Mouse (Mus musculus) activated CD4-positive, CD25-positive, alpha-beta regulatory T cell, adult 4 months (primary cell): ENCODE measurements around the gene Phf21b. TPM values are rescaled to one million over a fixed set of nuclear protein-coding genes. Genes with fewer than 3 reads are reported as not detected.
"Not testable (repeated sequence)": the region's sequence is repeated elsewhere in the genome, so short reads cannot be mapped to it uniquely, and the experiment has no call there.

Experiments used
- ATAC-seq: one replicate; pipeline ENCODE4 v1.8.0; 2017
- polyA plus RNA-seq, 2 experiments: library from polyadenylated mRNA; unstranded; fragments of 100-300 nt; shearing (Covaris generic); gene quantifications; one replicate each; pipeline ENCODE4 v1.2.1; 2017

The Phf21b gene
- polyA plus RNA-seq, 2 experiments from 2014 or later = 1.1 to 1.4 TPM

DNA sequence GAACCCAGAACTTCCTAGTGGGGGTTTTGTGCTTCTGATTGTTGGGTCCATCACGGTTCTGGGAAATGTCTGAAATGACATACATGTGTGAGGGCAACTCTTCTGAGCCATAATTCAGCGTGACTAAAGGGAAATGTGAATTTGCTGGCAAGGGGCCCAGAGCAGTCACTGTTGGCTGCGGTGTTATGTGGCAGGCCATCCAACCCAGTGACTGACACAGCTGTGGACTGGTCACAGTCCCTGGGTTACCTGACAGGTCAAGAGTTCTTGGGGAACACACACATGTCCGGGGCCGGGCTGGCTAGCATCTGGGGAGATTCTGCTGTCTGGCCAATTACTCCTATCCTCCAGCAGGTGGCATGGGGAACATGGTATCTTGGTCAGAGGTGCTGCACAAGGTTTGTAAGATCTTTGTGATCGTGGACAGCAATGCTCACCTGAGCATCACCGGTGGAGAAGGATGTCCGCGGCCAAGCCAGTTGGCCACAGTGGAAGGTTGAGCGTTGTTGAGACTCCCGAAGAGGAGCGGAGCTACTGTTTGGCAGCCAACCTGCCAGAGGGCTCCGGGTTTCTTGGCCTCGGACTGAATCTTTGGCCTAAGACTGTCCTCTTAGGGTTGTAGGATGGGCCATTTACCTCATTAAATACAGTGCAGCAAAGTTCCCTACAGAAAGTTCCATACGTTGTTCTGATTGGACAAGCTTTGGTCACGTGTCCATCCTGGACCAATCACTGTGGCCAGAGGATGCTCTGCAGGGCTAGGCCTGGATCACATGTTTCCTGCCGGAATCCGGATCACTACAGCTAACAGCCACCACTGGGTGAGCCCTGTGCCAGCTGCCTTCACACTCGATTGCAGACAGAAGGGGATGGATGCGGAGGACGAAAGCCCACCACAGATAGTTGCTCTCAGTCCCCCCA lies 83.4 kb downstream of the Phf21b start:
- no peak for ATAC-seq

DNA sequence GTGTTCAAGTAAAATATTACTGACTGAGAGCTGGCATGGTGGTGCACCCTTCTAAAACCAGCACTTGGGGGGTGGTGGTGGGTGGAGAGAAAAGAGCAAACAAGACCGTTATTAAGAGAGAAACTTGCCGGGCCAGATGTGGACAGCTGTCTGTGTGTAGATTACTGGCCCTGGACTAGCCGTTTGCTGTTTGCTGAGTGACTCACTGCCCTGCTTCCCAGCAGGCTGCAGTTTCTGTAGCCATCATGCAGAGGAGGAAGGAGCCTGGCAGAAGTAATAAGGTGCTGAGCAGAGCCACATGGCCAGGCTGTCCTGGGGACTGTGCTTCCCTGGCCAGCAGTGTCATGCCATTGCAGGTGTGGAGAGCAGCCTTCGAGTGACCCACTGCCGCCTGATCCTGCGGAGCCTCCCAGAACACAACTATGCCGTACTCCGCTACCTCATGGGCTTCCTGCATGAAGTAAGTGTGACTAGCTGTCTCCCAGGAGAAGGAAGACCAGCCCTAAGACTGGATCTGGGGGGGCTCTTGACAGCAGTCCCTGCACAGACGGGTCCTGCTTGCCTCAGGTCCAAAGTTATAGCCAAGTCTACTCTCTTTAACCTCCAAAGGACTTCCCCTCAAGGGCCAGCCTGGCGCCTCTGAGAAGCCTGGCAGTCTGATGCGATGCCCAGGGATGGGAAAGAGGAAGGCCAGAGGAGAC lies 86.1 kb downstream of the Phf21b start:
- no peak for ATAC-seq

DNA sequence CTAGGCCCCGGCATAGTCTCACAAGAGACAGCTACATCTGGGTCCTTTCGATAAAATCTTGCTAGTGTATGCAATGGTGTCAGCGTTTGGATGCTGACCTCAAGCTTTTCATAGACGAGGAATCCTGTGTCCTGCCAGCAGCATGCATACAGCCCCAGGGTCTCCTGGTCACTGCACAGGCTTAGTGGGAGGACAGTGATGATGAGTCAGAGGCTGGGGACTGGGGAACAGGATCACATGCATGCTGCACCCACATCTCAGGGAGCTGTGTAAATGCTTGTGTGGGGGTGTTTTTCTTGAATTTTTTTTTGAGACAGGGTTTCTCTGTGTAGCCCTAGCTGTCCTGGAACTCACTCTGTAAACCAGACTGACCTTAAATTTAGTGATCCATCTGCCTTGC lies 87.3 kb downstream of the Phf21b start:
- ATAC-seq = not testable (repeated sequence)

DNA sequence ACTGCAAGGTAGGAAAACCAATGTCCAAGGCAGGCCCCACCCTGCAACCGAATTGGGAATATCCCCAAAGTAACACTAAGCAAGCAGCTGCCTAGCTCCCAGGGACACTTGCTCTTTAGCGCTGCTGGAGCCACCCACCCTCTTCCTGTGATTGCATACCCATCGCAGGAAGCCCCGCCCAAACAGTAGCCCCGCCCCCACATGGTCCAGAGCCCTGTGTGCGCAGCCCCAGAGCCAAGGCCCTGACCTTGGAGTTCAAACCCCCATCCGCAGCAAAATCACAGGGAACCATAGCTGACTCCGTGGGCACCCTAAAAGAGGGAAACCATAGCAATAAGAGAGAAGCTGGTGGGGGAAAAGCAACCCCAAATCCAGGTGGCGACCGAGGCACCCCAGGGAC lies 89.2 kb downstream of the Phf21b start:
- no peak for ATAC-seq

DNA sequence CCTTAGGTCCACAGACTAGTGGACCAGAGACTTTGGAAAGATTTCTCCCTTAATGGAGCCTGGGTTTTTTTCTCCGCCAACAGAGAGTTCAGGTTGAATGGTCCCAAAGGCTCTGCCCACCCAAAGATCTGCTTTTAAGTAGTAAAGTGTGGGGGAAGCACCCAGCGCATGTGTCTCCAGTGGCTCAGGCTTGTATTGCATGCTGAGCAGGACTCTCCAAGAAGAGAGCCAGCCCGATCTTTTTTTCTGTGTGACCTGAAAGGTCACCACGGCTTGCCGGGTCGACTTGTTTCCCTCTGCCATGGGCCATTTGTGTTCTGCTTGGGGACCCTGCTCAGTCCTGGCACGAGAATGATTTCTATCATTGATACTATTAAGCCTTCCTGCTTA lies 92.4 kb downstream of the Phf21b start:
- ATAC-seq = no peak

DNA sequence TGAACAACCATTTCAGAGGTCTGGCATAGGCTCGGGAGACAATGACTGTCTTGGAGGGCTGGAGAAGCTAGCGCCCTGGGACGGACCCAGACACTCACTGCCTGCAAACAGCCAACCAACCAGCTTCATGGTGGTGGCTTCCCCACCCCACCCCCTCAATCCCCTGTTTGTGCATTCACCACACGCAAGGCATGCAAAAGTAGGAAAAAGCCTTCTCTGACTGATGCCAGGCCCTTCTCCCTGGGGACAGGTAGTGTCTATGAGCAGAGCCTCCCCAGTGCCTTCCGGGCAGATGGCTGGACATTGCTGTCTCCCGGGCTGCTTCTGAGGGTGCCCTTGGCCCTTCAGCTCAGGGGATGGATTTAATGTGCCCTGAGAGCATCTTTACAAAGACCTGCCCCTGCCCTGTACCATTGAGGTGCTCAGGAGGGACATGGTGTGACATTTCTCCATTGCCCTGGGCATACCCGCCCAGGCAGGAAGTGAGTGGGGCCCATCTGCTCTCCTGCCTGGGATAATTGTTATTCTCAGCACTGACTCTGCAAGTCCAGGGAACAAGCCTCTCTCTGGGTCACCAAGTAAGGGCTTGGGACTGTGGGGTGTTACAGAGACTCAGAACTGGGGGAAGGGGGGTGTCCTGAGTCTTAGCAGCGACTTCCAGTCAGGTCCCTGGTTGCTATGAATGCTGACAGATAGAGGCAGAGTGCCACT lies 93.0 kb downstream of the Phf21b start:
- ATAC-seq = no peak

DNA sequence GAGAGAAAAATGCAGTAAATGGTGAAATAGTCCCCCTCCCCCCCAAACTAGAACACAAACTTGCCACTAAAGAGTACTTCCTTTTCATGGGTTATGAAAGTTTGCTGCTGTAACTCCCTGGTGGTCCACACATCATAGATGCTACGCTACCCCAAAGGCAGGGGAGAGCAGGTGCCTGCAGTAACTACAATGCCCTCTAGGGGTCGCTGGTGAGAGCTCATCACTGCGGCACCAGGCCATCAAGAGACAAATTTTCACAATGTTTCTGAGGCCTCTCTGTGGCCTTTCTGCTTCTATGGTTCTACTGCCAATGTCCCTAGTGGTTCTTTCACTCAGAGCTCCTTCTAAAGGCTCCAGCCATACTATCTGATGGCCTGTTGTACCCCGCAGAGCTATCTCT lies 97.4 kb downstream of the Phf21b start:
- no peak for ATAC-seq

DNA sequence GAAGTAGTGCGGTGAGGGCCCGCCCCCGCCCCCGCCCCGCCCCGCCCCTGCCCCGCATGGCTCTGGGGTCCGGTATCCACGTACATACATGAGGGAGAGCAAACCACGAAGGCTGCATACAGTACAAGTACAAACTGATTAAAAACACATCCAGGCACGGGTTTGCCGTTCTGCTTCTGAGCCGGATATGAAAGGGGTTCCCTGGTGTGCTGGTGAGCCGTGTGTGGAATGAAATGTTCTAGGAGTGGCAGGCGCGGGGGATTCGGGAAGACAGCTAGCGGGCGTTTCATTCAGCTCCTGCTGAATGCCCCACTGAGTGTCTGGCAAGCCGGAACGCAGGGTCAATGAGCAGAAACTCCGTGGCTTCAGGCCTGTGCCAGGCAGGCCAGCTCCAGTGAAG lies 99.4 kb downstream of the Phf21b start:
- ATAC-seq = no peak

DNA sequence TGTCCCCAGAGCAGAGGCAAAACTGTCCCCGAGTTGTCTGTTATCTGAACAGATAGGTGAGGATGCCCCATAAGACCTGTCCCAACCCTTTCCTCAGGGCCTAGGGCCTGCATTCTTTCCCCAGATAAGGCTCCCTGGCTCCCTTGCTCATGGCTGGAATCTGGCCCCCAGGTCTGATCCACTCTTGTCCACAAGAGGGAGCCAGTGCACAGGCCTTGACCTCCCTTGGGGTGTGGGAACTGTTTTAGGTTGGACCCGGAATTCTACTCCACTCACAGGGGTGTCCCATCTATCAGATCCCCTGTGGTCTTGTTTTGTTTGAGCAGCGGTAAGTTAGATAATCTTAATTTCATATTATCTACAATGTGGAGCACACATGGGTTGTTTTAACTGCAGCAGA lies 100.9 kb downstream of the Phf21b start:
- ATAC-seq = no peak

DNA sequence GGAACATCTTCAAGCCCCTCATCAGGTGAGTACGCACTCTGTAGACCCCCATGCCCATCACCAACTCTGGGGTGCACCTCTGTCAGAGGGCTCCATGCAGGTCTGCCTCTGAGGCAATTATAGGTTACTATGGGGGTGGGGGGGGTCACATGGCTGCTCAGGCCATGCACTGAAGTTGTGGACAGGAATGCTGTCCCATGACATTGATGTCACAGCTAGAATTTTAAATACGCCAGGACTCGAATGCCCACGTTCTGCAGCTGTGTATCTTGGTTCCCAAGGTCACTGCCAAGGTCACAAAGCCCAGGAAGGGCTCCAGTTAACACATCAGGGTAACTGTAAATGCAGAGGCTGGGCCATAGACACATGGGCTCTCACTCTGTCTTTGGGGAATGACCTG lies 110.0 kb downstream of the Phf21b start:
- ATAC-seq = no peak

DNA sequence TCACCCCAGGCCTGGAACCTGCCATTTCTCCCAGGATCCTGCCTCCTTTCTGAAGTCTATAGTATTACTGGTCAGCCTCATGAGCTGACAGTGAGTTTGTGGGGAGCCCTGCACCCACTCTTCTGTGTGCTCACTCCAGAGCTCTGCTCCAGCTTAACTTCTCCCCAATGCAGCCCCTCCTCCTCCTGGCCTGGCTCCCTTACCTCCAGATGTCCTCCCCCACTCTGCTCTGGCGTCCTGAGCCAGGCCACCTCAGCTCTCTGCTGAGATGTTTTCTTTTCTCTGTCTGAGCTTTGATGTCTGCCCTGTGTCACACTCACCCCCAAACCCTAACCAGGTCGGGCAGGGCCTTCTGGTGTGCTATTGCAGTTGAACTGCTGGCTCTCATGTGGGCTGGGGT lies 111.5 kb downstream of the Phf21b start:
- no peak for ATAC-seq

DNA sequence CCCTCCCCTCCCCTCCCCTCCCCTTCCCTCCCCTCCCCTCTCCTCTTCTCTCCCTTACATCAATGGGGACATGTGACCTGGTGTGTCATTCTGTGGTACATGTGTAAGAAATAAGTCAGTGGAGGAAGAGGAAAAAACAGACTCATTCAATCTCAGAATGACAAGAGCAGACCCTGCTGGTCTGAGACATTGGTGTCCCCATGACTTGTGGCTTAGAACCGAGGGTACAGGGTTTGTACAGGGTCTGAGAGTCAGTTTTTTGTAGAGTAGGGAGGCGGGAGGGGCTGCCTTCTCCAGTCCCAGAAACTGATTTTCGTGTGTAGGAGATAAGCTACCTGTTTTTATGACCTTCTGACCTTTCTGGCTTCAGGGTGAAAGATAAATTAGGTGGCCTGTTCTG lies 112.5 kb downstream of the Phf21b start:
- ATAC-seq = no peak

DNA sequence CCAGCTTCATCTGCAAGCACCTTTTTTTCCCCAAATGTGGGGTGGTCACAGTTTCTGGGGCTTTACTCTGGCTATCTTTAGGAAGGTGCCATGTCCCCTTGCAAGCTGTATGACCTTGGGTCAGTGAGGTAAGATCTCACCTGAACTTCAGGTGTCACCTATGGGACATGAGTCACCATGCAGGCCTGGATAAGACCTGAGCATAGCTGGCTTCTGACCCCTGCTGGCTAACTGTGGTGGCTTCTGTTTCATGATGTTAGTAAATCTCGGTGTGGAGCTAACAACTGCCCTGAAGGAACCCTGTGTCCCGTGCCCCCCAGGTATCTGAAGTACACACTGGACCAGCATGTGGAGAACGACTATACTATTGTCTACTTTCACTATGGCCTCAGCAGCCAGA lies 114.3 kb downstream of the Phf21b start:
- no peak for ATAC-seq

DNA sequence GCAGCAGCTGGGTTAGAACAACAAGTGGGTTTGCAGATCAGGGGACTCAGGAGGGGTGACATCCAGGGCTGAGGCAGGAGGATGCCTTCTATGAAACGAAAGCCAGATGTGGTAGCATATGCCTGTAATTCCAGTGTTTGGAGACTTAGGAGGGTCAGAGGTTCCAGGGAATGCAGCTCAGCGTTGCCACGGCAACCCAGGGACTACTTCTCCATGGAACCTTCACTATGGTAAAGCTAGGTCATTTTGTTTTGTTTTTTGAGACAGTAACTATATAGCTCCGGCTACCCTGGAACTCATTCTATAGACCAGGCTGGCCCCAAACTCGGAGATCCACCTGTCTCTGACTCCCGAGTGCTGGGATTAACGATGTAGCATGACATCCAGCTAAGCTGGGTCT lies 117.6 kb downstream of the Phf21b start:
- ATAC-seq = no peak

DNA sequence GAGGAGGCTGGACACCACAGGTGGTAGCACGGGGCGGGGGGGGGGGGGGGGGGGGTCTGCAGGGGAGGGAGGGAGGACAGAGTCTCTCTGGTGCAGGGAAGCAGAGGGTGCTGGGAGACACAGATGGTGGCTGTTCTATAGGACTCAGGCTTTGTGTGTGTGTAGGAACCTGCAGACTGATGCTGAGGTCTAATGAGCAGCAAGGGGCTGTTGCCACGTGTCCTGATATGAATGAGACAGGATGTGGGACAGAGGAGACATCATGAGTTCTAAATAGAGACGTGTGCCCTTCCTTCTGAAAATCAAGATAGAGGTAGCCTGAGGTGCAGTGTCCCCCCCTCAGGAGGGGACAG lies 118.9 kb downstream of the Phf21b start:
- no peak for ATAC-seq

DNA sequence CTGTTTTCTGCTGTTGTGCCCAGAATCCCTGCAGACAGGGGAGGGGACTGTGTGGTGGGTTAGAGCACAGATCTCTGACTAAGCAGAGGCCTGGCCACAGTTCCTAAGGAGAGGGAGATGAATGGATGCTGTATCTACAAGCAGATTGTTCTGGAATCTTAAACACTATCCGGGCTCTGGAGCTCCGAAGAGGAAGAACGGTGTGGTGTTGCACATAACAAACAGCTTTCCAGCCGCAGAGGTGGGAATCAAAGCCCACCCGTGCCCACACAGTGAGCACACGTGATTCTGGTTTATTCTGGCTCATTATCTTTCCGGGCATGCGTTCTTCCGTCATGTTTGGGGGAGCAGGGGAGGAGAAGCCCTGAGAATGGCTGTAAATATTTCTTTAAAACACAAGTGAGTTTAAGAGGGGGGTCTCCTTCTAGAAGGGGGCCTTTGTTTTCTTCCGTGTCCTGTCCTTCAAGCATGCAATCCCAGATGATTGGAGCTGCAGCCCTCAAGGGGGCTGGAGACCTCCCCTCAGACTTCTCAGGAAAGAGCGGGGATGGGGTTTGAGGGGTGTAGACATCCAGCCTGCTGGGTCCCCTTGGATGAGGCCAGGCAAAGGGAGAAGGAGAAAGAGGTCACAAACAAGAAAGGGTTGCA lies 119.4 kb downstream of the Phf21b start:
- no peak for ATAC-seq

Other genes with a start within 250 kb of the Phf21b start
- gene Prr5, start 186.4 kb downstream of the Phf21b start, polyA plus RNA-seq = not detected
- not detected for gene Arhgap8, start 136.0 kb downstream of the Phf21b start, polyA plus RNA-seq
- gene Gm29666, start 64.0 kb upstream of the Phf21b start, polyA plus RNA-seq = under 1 TPM; 0.55 to 0.89 TPM
- 10 to 100 TPM; 22.9 to 24.2 TPM for gene Nup50, start 67.4 kb upstream of the Phf21b start, polyA plus RNA-seq
- 1 to 10 TPM; 1.2 TPM for gene 5031439G07Rik, start 132.5 kb upstream of the Phf21b start, polyA plus RNA-seq
- not detected for gene Upk3a, start 161.1 kb upstream of the Phf21b start, polyA plus RNA-seq
- gene Fam118a, start 172.9 kb upstream of the Phf21b start, polyA plus RNA-seq = 10 to 100 TPM; 33.0 to 39.2 TPM